Mouse (Mus musculus): Measurements from ENCODE around the gene Slc27a2. TPM values are rescaled to one million over a fixed set of nuclear protein-coding genes. Genes with fewer than 3 reads are reported as not detected.

The Slc27a2 gene
- polyA plus RNA-seq, 1 experiment from 2014 or later: 10.8 TPM

- H3K9me3 ChIP-seq (ENCODE audit: control insufficient read depth, low read length): no peaks in the 10 kb centered on the region
- peak overlapping the region; percentile 34; the same call in 1 of the 2 replicates for H3K9ac ChIP-seq (ENCODE audit: low read depth, low read length)
- 24% methylated on average over 23 of the region's 26 CpGs for WGBS
- peak; percentile 50; the same call in 1 of the 2 replicates for ATAC-seq (ENCODE audit: low read depth)
- no peaks in the 10 kb centered on the region for H3K27me3 ChIP-seq (replicated peaks; ENCODE audit: control insufficient read depth, insufficient read depth, low read length)
- DNase-seq (ENCODE audit: low spot score): peak; percentile 81
- 0 out of 2 replicates have a peak, but pooled peaks cover 4% of the 10 kb centered on the region for H3K4me1 ChIP-seq (ENCODE audit: control insufficient read depth, insufficient read depth, low read length)
- H3K36me3 ChIP-seq (ENCODE audit: control insufficient read depth, insufficient read depth, low read length): no peaks in the 10 kb centered on the region
- peak overlapping the region; percentile 34 for H3K4me3 ChIP-seq (ENCODE audit: low read depth, low read length)
- no peak overlapping the region for H3K27ac ChIP-seq (replicated peaks; ENCODE audit: low read depth, low read length)
- H3K4me2 ChIP-seq (ENCODE audit: low read depth, low read length): peak overlapping the region; percentile 65
These were observed 41.8 kb downstream of the Slc27a2 start for GRCm38 (mm10) chr2:126593831-126594610.

- 0 out of 2 replicates have a peak, but pooled peaks cover 4% of the 10 kb centered on the region for H3K4me1 ChIP-seq (ENCODE audit: control insufficient read depth, insufficient read depth, low read length)
These were observed 44.3 kb downstream of the Slc27a2 start for GRCm38 (mm10) chr2:126596347-126597072.

GRCm38 (mm10) chr2:126597279-126598241, 45.4 kb downstream of the Slc27a2 start:
- Histone ChIP-seq H3K27me3 (replicated peaks; ENCODE audit: control insufficient read depth, insufficient read depth, low read length) (no peaks in the 10 kb centered on the region), H3K4me1 (ENCODE audit: control insufficient read depth, insufficient read depth, low read length) (0 out of 2 replicates have a peak, but pooled peaks cover 4% of the 10 kb centered on the region), H3K4me3 (ENCODE audit: low read depth, low read length) (no peak overlapping the region), H3K4me2 (ENCODE audit: low read depth, low read length) (no peak overlapping the region), H3K36me3 (ENCODE audit: control insufficient read depth, insufficient read depth, low read length) (no peaks in the 10 kb centered on the region), H3K27ac (replicated peaks; ENCODE audit: low read depth, low read length) (no peak overlapping the region), H3K9ac (ENCODE audit: low read depth, low read length) (no peak overlapping the region), H3K9me3 (ENCODE audit: control insufficient read depth, low read length) (no peaks in the 10 kb centered on the region)
- peak; percentile 72; the same call in 1 of the 2 replicates for ATAC-seq (ENCODE audit: low read depth)
- 86% methylated on average over 20 of the region's 20 CpGs for WGBS
- DNase-seq (ENCODE audit: low spot score): no peak

More at GRCm38 (mm10) chr2:126596347-126597072, 44.3 kb downstream of the Slc27a2 start:
- no peaks in the 10 kb centered on the region for H3K27me3 ChIP-seq (replicated peaks; ENCODE audit: control insufficient read depth, insufficient read depth, low read length)
- no peaks in the 10 kb centered on the region for H3K9me3 ChIP-seq (ENCODE audit: control insufficient read depth, low read length)
- no peak for ATAC-seq (ENCODE audit: low read depth)
- no peaks in the 10 kb centered on the region for H3K36me3 ChIP-seq (ENCODE audit: control insufficient read depth, insufficient read depth, low read length)
- H3K9ac ChIP-seq (ENCODE audit: low read depth, low read length): no peak overlapping the region
- no peak overlapping the region for H3K4me3 ChIP-seq (ENCODE audit: low read depth, low read length)
- H3K27ac ChIP-seq (replicated peaks; ENCODE audit: low read depth, low read length): no peak overlapping the region
- no peak for DNase-seq (ENCODE audit: low spot score)
- H3K4me2 ChIP-seq (ENCODE audit: low read depth, low read length): no peak overlapping the region
- WGBS: 94% methylated on average over 7 of the region's 7 CpGs

DNA sequence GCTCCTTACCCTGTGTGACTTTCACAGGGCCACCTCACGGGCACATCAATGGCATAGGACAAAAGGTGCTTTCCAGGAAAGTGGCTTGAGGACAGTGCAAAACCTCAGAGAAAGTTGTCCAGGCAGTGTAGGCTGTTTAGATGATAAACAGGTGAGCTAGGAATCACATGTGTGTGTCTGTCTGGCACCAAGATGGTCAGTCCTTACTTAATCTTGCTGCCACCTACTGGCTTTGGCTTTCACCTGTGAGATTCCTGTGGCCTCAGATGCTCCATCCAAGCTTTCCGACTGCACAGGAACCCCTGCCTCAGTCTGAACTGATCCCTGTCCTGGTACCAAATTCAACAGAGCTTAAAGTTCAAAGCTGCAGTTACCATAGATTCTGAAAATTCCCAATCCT, 46.2 kb downstream of the Slc27a2 start:
- no peaks in the 10 kb centered on the region for H3K9me3 ChIP-seq (ENCODE audit: control insufficient read depth, low read length)
- H3K27me3 ChIP-seq (replicated peaks; ENCODE audit: control insufficient read depth, insufficient read depth, low read length): no peaks in the 10 kb centered on the region
- H3K4me1 ChIP-seq (ENCODE audit: control insufficient read depth, insufficient read depth, low read length): 0 out of 2 replicates have a peak, but pooled peaks cover 4% of the 10 kb centered on the region
- ATAC-seq (ENCODE audit: low read depth) (no peak), DNase-seq (ENCODE audit: low spot score) (no peak)
- WGBS: 66% methylated on average over 2 of the region's 2 CpGs
- H3K4me3 ChIP-seq (ENCODE audit: low read depth, low read length): no peak overlapping the region
- no peak overlapping the region for H3K27ac ChIP-seq (replicated peaks; ENCODE audit: low read depth, low read length)
- H3K36me3 ChIP-seq (ENCODE audit: control insufficient read depth, insufficient read depth, low read length): no peaks in the 10 kb centered on the region
- no peak overlapping the region for H3K9ac ChIP-seq (ENCODE audit: low read depth, low read length)
- H3K4me2 ChIP-seq (ENCODE audit: low read depth, low read length): no peak overlapping the region

DNA sequence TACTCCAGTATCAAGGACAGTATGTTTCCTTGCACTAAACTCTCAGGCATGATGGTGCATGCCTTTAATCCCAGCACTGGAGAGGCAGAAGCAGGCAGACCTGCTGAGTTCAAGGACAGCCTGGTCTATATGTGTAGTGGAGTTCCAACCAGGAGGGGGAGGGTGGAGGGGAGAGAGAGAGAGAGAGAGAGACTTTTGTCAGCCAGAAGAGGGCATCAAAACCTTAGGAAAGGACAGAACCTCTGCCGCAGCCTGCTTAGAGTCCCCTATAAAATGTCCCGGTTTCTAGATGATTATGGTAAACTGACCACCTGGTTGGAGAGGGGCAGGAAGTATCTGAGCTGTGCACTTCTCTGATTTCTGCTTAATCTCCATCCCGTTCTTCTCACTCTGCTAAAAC, 46.8 kb downstream of the Slc27a2 start:
- H3K4me2 ChIP-seq (ENCODE audit: low read depth, low read length): peak overlapping the region; percentile 21; the same call in 1 of the 2 replicates
- H3K36me3 ChIP-seq (ENCODE audit: control insufficient read depth, insufficient read depth, low read length): no peaks in the 10 kb centered on the region
- ATAC-seq (ENCODE audit: low read depth) (peak; percentile 59), DNase-seq (ENCODE audit: low spot score) (peak; percentile 67)
- no peak overlapping the region for H3K4me3 ChIP-seq (ENCODE audit: low read depth, low read length)
- 0 out of 2 replicates have a peak, but pooled peaks cover 3% of the 10 kb centered on the region for H3K4me1 ChIP-seq (ENCODE audit: control insufficient read depth, insufficient read depth, low read length)
- no peaks in the 10 kb centered on the region for H3K9me3 ChIP-seq (ENCODE audit: control insufficient read depth, low read length)
- H3K27ac ChIP-seq (replicated peaks; ENCODE audit: low read depth, low read length): no peak overlapping the region
- no peaks in the 10 kb centered on the region for H3K27me3 ChIP-seq (replicated peaks; ENCODE audit: control insufficient read depth, insufficient read depth, low read length)
- WGBS: 8% methylated on average over 3 of the region's 3 CpGs
- no peak overlapping the region for H3K9ac ChIP-seq (ENCODE audit: low read depth, low read length)

DNA sequence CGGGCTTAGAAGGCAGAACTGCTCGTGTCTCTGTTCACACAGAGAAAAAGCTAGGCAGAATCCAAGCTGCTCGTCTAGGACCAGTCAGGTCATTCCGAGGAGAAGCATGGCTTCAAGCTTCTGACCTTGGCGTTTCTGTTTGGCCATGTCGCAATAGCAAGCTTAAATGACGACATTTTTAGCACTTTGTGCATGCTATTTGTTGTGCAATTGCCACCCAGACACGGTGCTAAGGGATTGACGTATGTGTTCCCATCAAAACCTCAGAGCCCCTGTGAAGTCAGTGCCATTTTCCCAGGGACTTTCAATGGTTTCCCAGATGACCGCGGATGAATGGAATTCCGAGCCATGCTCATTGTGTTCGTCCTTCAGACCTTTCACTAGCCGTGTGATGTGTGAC, 48.3 kb downstream of the Slc27a2 start:
- no peak for DNase-seq (ENCODE audit: low spot score)
- Histone ChIP-seq H3K36me3 (ENCODE audit: control insufficient read depth, insufficient read depth, low read length) (no peaks in the 10 kb centered on the region), H3K27ac (replicated peaks; ENCODE audit: low read depth, low read length) (no peak overlapping the region), H3K9me3 (ENCODE audit: control insufficient read depth, low read length) (no peaks in the 10 kb centered on the region), H3K4me2 (ENCODE audit: low read depth, low read length) (no peak overlapping the region), H3K4me1 (ENCODE audit: control insufficient read depth, insufficient read depth, low read length) (no peaks in the 10 kb centered on the region), H3K4me3 (ENCODE audit: low read depth, low read length) (no peak overlapping the region), H3K27me3 (replicated peaks; ENCODE audit: control insufficient read depth, insufficient read depth, low read length) (no peaks in the 10 kb centered on the region), H3K9ac (ENCODE audit: low read depth, low read length) (no peak overlapping the region)
- 87% methylated on average over 14 of the region's 14 CpGs for WGBS
- ATAC-seq (ENCODE audit: low read depth): no peak

- Histone ChIP-seq H3K27me3 (replicated peaks; ENCODE audit: control insufficient read depth, insufficient read depth, low read length) (no peaks in the 10 kb centered on the region), H3K4me2 (ENCODE audit: low read depth, low read length) (no peak overlapping the region), H3K36me3 (ENCODE audit: control insufficient read depth, insufficient read depth, low read length) (no peaks in the 10 kb centered on the region), H3K4me3 (ENCODE audit: low read depth, low read length) (no peak overlapping the region), H3K9ac (ENCODE audit: low read depth, low read length) (no peak overlapping the region), H3K9me3 (ENCODE audit: control insufficient read depth, low read length) (no peaks in the 10 kb centered on the region), H3K27ac (replicated peaks; ENCODE audit: low read depth, low read length) (no peak overlapping the region), H3K4me1 (ENCODE audit: control insufficient read depth, insufficient read depth, low read length) (no peaks in the 10 kb centered on the region)
- ATAC-seq (ENCODE audit: low read depth): no peak
- 88% methylated on average over 14 of the region's 14 CpGs for WGBS
- no peak for DNase-seq (ENCODE audit: low spot score)
These were observed 49.9 kb downstream of the Slc27a2 start for GRCm38 (mm10) chr2:126601918-126602600.
